Mouse (Mus musculus): ENCODE data around the gene 1700020L24Rik. TPM values are rescaled to one million over a fixed set of nuclear protein-coding genes. Genes with fewer than 3 reads are reported as not detected.
A peak's percentile ranks its signal among the peaks of the same experiment; 100 is the strongest.

The 1700020L24Rik gene
- 0.37 and 0.54 TPM in 2 replicates for polyA plus RNA-seq (2015; fragmentation: Nextera tagmentation; extraction: Ambion mirVana)

DNA sequence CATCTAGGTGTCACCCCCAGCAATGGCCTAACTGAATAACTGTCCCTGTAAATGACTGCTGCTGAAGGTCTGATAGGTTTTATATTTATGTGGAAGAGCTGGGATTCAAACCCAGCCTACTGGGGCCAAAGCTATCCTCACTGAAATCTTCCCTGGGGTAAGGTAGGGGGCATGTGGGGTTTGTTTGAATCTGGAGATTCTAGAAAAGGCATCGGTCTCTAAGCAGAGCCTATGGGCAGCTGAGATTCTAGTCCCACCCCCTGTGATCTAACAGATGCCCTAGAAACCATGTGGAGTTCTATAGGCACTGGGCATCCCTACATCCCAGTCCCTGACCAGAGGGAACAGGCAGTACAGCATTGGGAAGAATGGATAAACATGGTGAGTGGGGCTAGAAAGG lies at the start of gene 1700020L24Rik:
TSS of gene 1700020L24Rik (plus strand) at position 301 of the 400 bp plus-strand sequence.
- H3K9ac ChIP-seq (replicated peaks): no peak within 1 kb of the TSS
- H3K9me3 ChIP-seq (replicated peaks): no peaks in the 10 kb centered on the region
- H3K27ac ChIP-seq (replicated peaks): no peak within 1 kb of the TSS
- peaks cover 6% of the 10 kb centered on the region for H3K4me1 ChIP-seq
- H3K4me2 ChIP-seq: no peak within 1 kb of the TSS
- ATAC-seq (ENCODE audit: low FRiP score): no peak
- 96% methylated on average over 1 of the region's 1 CpGs for WGBS
- no peak within 1 kb of the TSS for H3K4me3 ChIP-seq (replicated peaks)
- no peaks in the 10 kb centered on the region for H3K36me3 ChIP-seq
- H3K27me3 ChIP-seq (replicated peaks): peaks cover 15% of the 10 kb centered on the region

- Histone ChIP-seq H3K4me2 (no peak overlapping the region), H3K9ac (replicated peaks) (no peak overlapping the region), H3K36me3 (peaks cover 47% of the 10 kb centered on the region), H3K4me3 (replicated peaks) (no peak overlapping the region), H3K27ac (replicated peaks) (no peak overlapping the region), H3K9me3 (replicated peaks) (no peaks in the 10 kb centered on the region), H3K4me1 (0 out of 2 replicates have a peak, but pooled peaks cover 2% of the 10 kb centered on the region), H3K27me3 (replicated peaks) (no peaks in the 10 kb centered on the region)
- WGBS: 90% methylated on average over 4 of the region's 4 CpGs
- ATAC-seq (ENCODE audit: low FRiP score): no peak
Measured at GRCm38 (mm10) chr11:83393062-83393461, 44.4 kb upstream of the 1700020L24Rik start.

GRCm38 (mm10) chr11:83394802-83395439 lies 42.6 kb upstream of the 1700020L24Rik start:
- H3K36me3 ChIP-seq: peaks cover 54% of the 10 kb centered on the region
- no peak overlapping the region for H3K4me2 ChIP-seq
- no peak overlapping the region for H3K4me3 ChIP-seq (replicated peaks)
- 25% methylated on average over 6 of the region's 6 CpGs for WGBS
- no peaks in the 10 kb centered on the region for H3K27me3 ChIP-seq (replicated peaks)
- H3K4me1 ChIP-seq: 0 out of 2 replicates have a peak, but pooled peaks cover 2% of the 10 kb centered on the region
- no peak overlapping the region for H3K27ac ChIP-seq (replicated peaks)
- H3K9me3 ChIP-seq (replicated peaks): no peaks in the 10 kb centered on the region
- ATAC-seq (ENCODE audit: low FRiP score): no peak
- no peak overlapping the region for H3K9ac ChIP-seq (replicated peaks)

- H3K9me3 ChIP-seq (replicated peaks): no peaks in the 10 kb centered on the region
- H3K36me3 ChIP-seq: peaks cover 36% of the 10 kb centered on the region
- no peak overlapping the region for H3K4me2 ChIP-seq
- no peak for ATAC-seq (ENCODE audit: low FRiP score)
- H3K4me1 ChIP-seq: 0 out of 2 replicates have a peak, but pooled peaks cover 2% of the 10 kb centered on the region
- H3K27ac ChIP-seq (replicated peaks): no peak overlapping the region
- H3K9ac ChIP-seq (replicated peaks): no peak overlapping the region
- H3K27me3 ChIP-seq (replicated peaks): no peaks in the 10 kb centered on the region
- 92% methylated on average over 7 of the region's 7 CpGs for WGBS
- no peak overlapping the region for H3K4me3 ChIP-seq (replicated peaks)
Measured at GRCm38 (mm10) chr11:83397626-83398025, 39.9 kb upstream of the 1700020L24Rik start.

GRCm38 (mm10) chr11:83398724-83399123 lies 38.8 kb upstream of the 1700020L24Rik start:
- H3K4me2 ChIP-seq: no peak overlapping the region
- H3K27me3 ChIP-seq (replicated peaks): no peaks in the 10 kb centered on the region
- ATAC-seq (ENCODE audit: low FRiP score): no peak
- 0 out of 2 replicates have a peak, but pooled peaks cover 2% of the 10 kb centered on the region for H3K4me1 ChIP-seq
- no peak overlapping the region for H3K4me3 ChIP-seq (replicated peaks)
- 81% methylated on average over 5 of the region's 5 CpGs for WGBS
- H3K36me3 ChIP-seq: peaks cover 34% of the 10 kb centered on the region
- no peak overlapping the region for H3K27ac ChIP-seq (replicated peaks)
- H3K9ac ChIP-seq (replicated peaks): no peak overlapping the region
- H3K9me3 ChIP-seq (replicated peaks): no peaks in the 10 kb centered on the region

DNA sequence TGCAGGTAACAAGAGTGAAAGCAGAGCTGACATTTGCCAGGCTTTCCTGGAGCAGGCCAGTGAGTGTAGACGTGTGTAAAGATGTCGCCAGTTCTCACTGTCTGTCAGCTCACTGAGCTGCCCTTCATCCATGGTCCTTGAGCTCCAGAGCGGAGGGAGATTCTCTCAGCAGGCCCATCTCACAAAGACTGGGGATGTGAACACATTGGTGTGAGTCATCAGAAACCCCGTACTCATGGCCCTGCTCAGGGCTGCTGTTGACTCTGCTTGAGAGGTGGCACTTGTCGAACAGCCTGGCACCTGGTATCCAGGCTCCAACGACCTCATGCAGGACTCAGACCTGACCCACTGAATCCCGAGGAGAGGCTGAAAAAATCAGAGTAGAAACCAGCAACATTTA lies 33.7 kb upstream of the 1700020L24Rik start:
- H3K4me2 ChIP-seq: no peak overlapping the region
- no peak overlapping the region for H3K9ac ChIP-seq (replicated peaks)
- H3K27ac ChIP-seq (replicated peaks): no peak overlapping the region
- no peak overlapping the region for H3K4me3 ChIP-seq (replicated peaks)
- ATAC-seq (ENCODE audit: low FRiP score): no peak
- H3K36me3 ChIP-seq: peaks cover 27% of the 10 kb centered on the region
- H3K4me1 ChIP-seq: no peaks in the 10 kb centered on the region
- no peaks in the 10 kb centered on the region for H3K27me3 ChIP-seq (replicated peaks)
- no peaks in the 10 kb centered on the region for H3K9me3 ChIP-seq (replicated peaks)
- WGBS: 91% methylated on average over 7 of the region's 7 CpGs

DNA sequence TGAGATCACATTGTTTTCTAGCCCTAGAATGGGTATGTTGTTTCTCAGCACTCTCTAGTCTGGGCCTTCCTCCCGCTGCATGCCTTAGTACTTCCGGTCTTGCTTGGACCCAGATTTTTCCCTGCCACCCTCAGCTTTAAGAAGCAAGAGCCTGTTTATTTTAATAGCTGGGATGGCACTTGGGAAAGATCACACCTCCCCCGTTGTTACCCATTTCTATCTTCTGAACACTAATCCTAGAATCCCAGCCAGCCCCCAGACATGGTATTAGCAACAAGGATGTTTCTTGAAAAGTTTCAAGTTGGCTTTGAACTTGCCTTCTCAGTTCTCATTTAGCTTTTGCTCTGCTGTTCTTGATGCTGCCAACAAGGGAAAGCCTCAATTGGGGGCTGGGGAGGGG lies 31.1 kb upstream of the 1700020L24Rik start:
- 84% methylated on average over 3 of the region's 3 CpGs for WGBS
- Histone ChIP-seq H3K9ac (replicated peaks) (no peak overlapping the region), H3K4me3 (replicated peaks) (no peak overlapping the region), H3K27me3 (replicated peaks) (no peaks in the 10 kb centered on the region), H3K9me3 (replicated peaks) (no peaks in the 10 kb centered on the region), H3K4me2 (no peak overlapping the region), H3K27ac (replicated peaks) (no peak overlapping the region), H3K36me3 (peaks cover 18% of the 10 kb centered on the region), H3K4me1 (peaks cover 20% of the 10 kb centered on the region)
- ATAC-seq (ENCODE audit: low FRiP score): no peak

- no peak for ATAC-seq (ENCODE audit: low FRiP score)
- no peak overlapping the region for H3K4me3 ChIP-seq (replicated peaks)
- H3K9me3 ChIP-seq (replicated peaks): no peaks in the 10 kb centered on the region
- 49% methylated on average over 8 of the region's 8 CpGs for WGBS
- peaks cover 11% of the 10 kb centered on the region for H3K36me3 ChIP-seq
- no peak overlapping the region for H3K4me2 ChIP-seq
- H3K27ac ChIP-seq (replicated peaks): no peak overlapping the region
- no peak overlapping the region for H3K9ac ChIP-seq (replicated peaks)
- H3K4me1 ChIP-seq: peaks cover 26% of the 10 kb centered on the region
- H3K27me3 ChIP-seq (replicated peaks): no peaks in the 10 kb centered on the region
Measured at GRCm38 (mm10) chr11:83408242-83408641, 29.2 kb upstream of the 1700020L24Rik start.

GRCm38 (mm10) chr11:83409087-83409754 lies 28.3 kb upstream of the 1700020L24Rik start, which contains the start of gene Rasl10b:
Gene Rasl10b (plus strand): TSS chr11:83409137.
- Histone ChIP-seq H3K4me1 (peaks cover 26% of the 10 kb centered on the region), H3K36me3 (peaks cover 3% of the 10 kb centered on the region; the same call in 1 of the 2 replicates), H3K4me2 (peak within 1 kb of the TSS; percentile 92), H3K27me3 (replicated peaks) (no peaks in the 10 kb centered on the region), H3K9me3 (replicated peaks) (no peaks in the 10 kb centered on the region), H3K27ac (replicated peaks) (peak within 1 kb of the TSS; percentile 76), H3K4me3 (replicated peaks) (peak within 1 kb of the TSS; percentile 88), H3K9ac (replicated peaks) (peak within 1 kb of the TSS; percentile 95)
- peak; percentile 89 for ATAC-seq (ENCODE audit: low FRiP score)
- WGBS: under 1% methylated on average over 13 of the region's 44 CpGs

DNA sequence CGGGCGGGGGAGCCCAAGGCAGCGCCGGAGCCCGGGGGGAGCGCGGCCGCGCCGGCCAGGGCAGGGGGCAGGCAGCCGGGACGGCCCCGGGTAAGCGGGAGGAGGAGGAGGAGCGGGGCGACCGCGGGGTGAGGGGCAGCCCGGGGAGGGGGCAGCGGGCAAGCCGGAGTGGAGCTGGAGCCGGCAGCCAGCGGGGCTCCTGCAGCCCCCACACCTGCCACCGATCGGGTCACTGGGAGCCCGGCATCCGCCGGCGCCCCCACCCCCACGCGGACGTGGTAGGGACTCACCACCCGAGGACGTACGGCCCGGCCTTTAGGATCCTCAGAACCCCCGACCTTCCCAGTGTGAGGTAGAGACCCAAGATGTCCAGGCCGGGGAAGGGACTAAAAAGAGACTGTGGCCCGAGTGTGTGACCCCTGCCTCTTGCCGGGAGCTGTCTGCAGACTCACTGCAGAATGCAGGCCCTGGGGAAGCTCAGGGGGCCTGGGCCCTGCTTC lies 27.6 kb upstream of the 1700020L24Rik start:
- H3K4me3 ChIP-seq (replicated peaks): peak overlapping the region; percentile 88
- H3K4me2 ChIP-seq: peak overlapping the region; percentile 92
- H3K9me3 ChIP-seq (replicated peaks): no peaks in the 10 kb centered on the region
- peak; percentile 54 for ATAC-seq (ENCODE audit: low FRiP score)
- H3K27ac ChIP-seq (replicated peaks): peak overlapping the region; percentile 76
- peak overlapping the region; percentile 95 for H3K9ac ChIP-seq (replicated peaks)
- H3K36me3 ChIP-seq: no peaks in the 10 kb centered on the region
- WGBS: 2% methylated on average over 29 of the region's 40 CpGs
- no peaks in the 10 kb centered on the region for H3K27me3 ChIP-seq (replicated peaks)
- H3K4me1 ChIP-seq: peaks cover 26% of the 10 kb centered on the region

GRCm38 (mm10) chr11:83410510-83410909 lies 27.0 kb upstream of the 1700020L24Rik start:
- no peak for ATAC-seq (ENCODE audit: low FRiP score)
- Histone ChIP-seq H3K9me3 (replicated peaks) (no peaks in the 10 kb centered on the region), H3K4me1 (peaks cover 26% of the 10 kb centered on the region), H3K27me3 (replicated peaks) (no peaks in the 10 kb centered on the region), H3K4me2 (peak overlapping the region; percentile 92), H3K9ac (replicated peaks) (peak overlapping the region; percentile 95), H3K4me3 (replicated peaks) (peak overlapping the region; percentile 88), H3K36me3 (no peaks in the 10 kb centered on the region), H3K27ac (replicated peaks) (no peak overlapping the region)
- 22% methylated on average over 6 of the region's 6 CpGs for WGBS

- Histone ChIP-seq H3K27me3 (replicated peaks) (peaks cover 32% of the 10 kb centered on the region), H3K9me3 (replicated peaks) (no peaks in the 10 kb centered on the region), H3K36me3 (no peaks in the 10 kb centered on the region), H3K4me2 (no peak overlapping the region), H3K4me1 (peaks cover 25% of the 10 kb centered on the region), H3K9ac (replicated peaks) (no peak overlapping the region), H3K4me3 (replicated peaks) (no peak overlapping the region), H3K27ac (replicated peaks) (no peak overlapping the region)
- ATAC-seq (ENCODE audit: low FRiP score): no peak
- 21% methylated on average over 5 of the region's 5 CpGs for WGBS
Measured at GRCm38 (mm10) chr11:83417080-83417479, 20.4 kb upstream of the 1700020L24Rik start.
